Mouse (Mus musculus) embryonic fibroblast, embryonic 13.5 days (primary cell): Measurements from ENCODE around the gene Smarca4.

Source experiments
- CTCF ChIP-seq: IDR thresholded peaks from 2 replicates; pipeline ENCODE4 v1.5.1; 2011; ENCODE audit warnings: mild to moderate bottlenecking, control low read depth, low read length, moderate library complexity, borderline replicate concordance; ENCODE audit not compliant: insufficient read depth
- POLR2A ChIP-seq: IDR thresholded peaks from 2 replicates; pipeline ENCODE4 v1.6.1; 2011; ENCODE audit warnings: low read depth, mild to moderate bottlenecking, control low read depth, low read length, moderate library complexity

GRCm38 (mm10) chr9:21670354-21670753 lies 54.4 kb downstream of the Smarca4 start:
- TF ChIP-seq CTCF (no peak), POLR2A (no peak)
